In the genomic region with DNA sequence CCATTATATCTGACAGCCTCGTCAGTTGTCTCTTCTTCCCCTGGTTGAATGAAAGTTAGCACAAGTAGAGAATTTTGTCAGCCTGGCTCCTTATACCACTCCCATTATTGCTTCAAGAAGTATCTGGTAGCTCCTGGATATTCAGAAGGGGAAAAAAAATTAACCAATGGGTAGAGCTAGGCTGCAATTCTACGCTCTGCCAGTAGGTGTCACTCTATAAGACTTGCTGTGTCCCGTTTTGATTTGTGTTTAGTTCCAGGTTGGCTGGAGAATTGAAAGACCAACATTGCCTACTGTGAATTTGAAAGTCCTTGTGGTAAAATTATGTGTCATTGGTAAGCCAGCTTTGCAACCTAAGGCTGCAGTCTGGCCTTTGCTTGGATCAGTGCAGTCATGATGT, we compare ENCODE assay signal across 8 mouse cellular contexts.
DNase-seq lines count a peak whose midpoint lies in the region; ATAC-seq lines count a peak whose summit lies in the region.

No protein-coding gene starts in this region.

- no peaks in the 10 kb centered on the region for H3K4me1 ChIP-seq in heart, embryonic 11.5 days (ENCODE audit: control insufficient read depth, insufficient read depth, low read length)
- H3K4me1 ChIP-seq in limb, embryonic 11.5 days (ENCODE audit: control insufficient read depth, insufficient read depth, low read length), result no peaks in the 10 kb centered on the region

- no peaks in the 10 kb centered on the region for H3K36me3 ChIP-seq in heart, embryonic 11.5 days (ENCODE audit: control insufficient read depth, insufficient read depth, low read length)
- H3K36me3 ChIP-seq in limb, embryonic 11.5 days (ENCODE audit: control insufficient read depth, insufficient read depth, low read length), result no peaks in the 10 kb centered on the region

- no peak overlapping the region for H3K4me2 ChIP-seq in heart, embryonic 11.5 days
- H3K4me2 ChIP-seq in limb, embryonic 11.5 days (ENCODE audit: low read depth, severe bottlenecking), result no peak overlapping the region

- no peak overlapping the region for H3K27ac ChIP-seq in heart, embryonic 11.5 days (ENCODE audit: low read depth, low read length)
- H3K27ac ChIP-seq in limb, embryonic 11.5 days (replicated peaks; ENCODE audit: low read depth, low read length), result no peak overlapping the region

- no peaks in the 10 kb centered on the region for H3K27me3 ChIP-seq in heart, embryonic 11.5 days (ENCODE audit: control insufficient read depth, insufficient read depth, low read length)
- no peaks in the 10 kb centered on the region for H3K27me3 ChIP-seq in limb, embryonic 11.5 days (ENCODE audit: control insufficient read depth, insufficient read depth, low read length)

- ATAC-seq in heart, embryonic 11.5 days (replicated peaks; ENCODE audit: insufficient number of reproducible peaks, low FRiP score, low TSS enrichment), result no peak
- ATAC-seq in limb, embryonic 11.5 days (ENCODE audit: insufficient number of reproducible peaks, low FRiP score, low TSS enrichment, low read depth), result no peak
- ATAC-seq in frontal cortex, adult (ENCODE audit: low TSS enrichment), result no peak

- peak; percentile 33 for DNase-seq in heart, adult 8-10 months (ENCODE audit: low spot score)
- peak; percentile 7 to 9 for DNase-seq in B cell, adult 2 months
- DNase-seq in ZHBTc4 (ENCODE audit: low read depth, low spot score), result peak; percentile 69
- DNase-seq in limb, embryonic 11.5 days (ENCODE audit: low spot score), result peak; percentile 60
- DNase-seq in frontal cortex, postnatal 36 days (ENCODE audit: low spot score in 2 of 2), result no peak
- DNase-seq in urinary bladder, postnatal 25 days (ENCODE audit: low spot score), result no peak

- H3K4me3 ChIP-seq in heart, embryonic 11.5 days (ENCODE audit: low read depth, low read length), result no peak overlapping the region
- H3K4me3 ChIP-seq in limb, embryonic 11.5 days (ENCODE audit: low read depth, low read length), result no peak overlapping the region

- H3K9me3 ChIP-seq in heart, embryonic 11.5 days (replicated peaks; ENCODE audit: control insufficient read depth, low read length), result no peaks in the 10 kb centered on the region
- no peaks in the 10 kb centered on the region for H3K9me3 ChIP-seq in limb, embryonic 11.5 days (ENCODE audit: control insufficient read depth, low read length)

- H3K9ac ChIP-seq in heart, embryonic 11.5 days (ENCODE audit: low read depth, low read length), result no peak overlapping the region
- H3K9ac ChIP-seq in limb, embryonic 11.5 days (ENCODE audit: low read length), result no peak overlapping the region

- 44% methylated on average over 3 of the region's 3 CpGs for WGBS in heart, embryonic 11.5 days (ENCODE audit: insufficient replicate concordance)
- 45% methylated on average over 3 of the region's 3 CpGs for WGBS in limb, embryonic 11.5 days

Comparison
In these comparisons a context has a peak if more than half of its experiments do, and no peak if none do; other contexts are left out.
1. DNase-seq: peak in heart, adult 8-10 months (single experiment), B cell, adult 2 months (2 of 2), ZHBTc4 (single experiment) and limb, embryonic 11.5 days (single experiment); none in frontal cortex, postnatal 36 days (0 of 2) and urinary bladder, postnatal 25 days (single experiment).